Mouse (Mus musculus) lung, adult 2 months (tissue): Measurements from ENCODE around the gene Pnldc1. TPM values are rescaled to one million over a fixed set of nuclear protein-coding genes. Genes with fewer than 3 reads are reported as not detected.
"Not testable (repeated sequence)": the region's sequence is repeated elsewhere in the genome, so short reads cannot be mapped to it uniquely, and the experiment has no call there.

Source experiments
- DNase-seq: peaks from one replicate; pipeline ENCODE4 v3.0.0; 2022
- H3K4me1 ChIP-seq: fragments of 200-500 bp; 2 replicates; pipeline ENCODE4 v1.6.1; 2011; ENCODE audit warnings: low read length; ENCODE audit not compliant: control insufficient read depth, insufficient read depth
- H3K4me3 ChIP-seq: fragments of 200-500 bp; replicated peaks from 2 replicates; pipeline ENCODE3; 2011; ENCODE audit warnings: low read depth, mild to moderate bottlenecking, control low read depth, low read length; ENCODE audit errors: extremely low read depth
- CTCF ChIP-seq: fragments of 200-500 bp; IDR thresholded peaks from 2 replicates; pipeline ENCODE4 v1.5.1; 2011; ENCODE audit warnings: mild to moderate bottlenecking, low read length, control low read depth; ENCODE audit not compliant: insufficient read depth
- POLR2A ChIP-seq: fragments of 200-500 bp; IDR thresholded peaks from 2 replicates; pipeline ENCODE4 v1.6.1; 2011; ENCODE audit warnings: low read depth, mild to moderate bottlenecking, control low read depth, low read length, borderline replicate concordance; ENCODE audit errors: extremely low read depth
- WGBS: fragments of 180-500 bp; shearing (Covaris S2); methylation state at CpG from one replicate; pipeline ENCODE4 v1.1.7; 2018; 5-methylcytosine and 5-hydroxymethylcytosine counted together
- polyA plus RNA-seq: library from polyadenylated mRNA; depleted of rRNA; stranded (reverse); fragments of >200 nt; gene quantifications from 2 replicates; pipeline ENCODE4 v1.2.3, GENCODE M21; 2012

Pnldc1 gene
- polyA plus RNA-seq, 1 experiment, result 1.9 TPM

DNA sequence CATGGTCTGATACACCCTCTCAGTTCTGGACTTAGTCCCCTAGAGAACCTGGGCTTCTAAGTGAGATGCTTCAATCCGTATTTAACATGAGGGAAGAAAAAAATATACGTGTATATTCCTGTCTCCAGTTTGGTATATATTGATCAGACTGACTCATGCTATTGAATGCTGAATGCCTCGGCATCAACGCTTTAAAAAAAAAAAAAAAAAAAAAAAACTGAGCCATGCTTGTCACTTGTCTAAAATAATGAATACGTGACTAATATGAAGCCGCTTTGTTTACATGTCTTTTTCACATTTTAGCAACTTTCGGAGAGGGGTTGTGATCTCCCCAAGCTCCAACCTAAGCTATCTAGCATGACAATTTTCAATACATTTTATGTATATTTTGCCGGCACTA lies 361 bp upstream of the Pnldc1 start:
- DNase-seq, result no peak
- WGBS, result 87% methylated on average over 8 of the region's 8 CpGs
- no peak for TF ChIP-seq POLR2A
- no peak for TF ChIP-seq CTCF
- Histone ChIP-seq H3K4me1 (no peaks in the 10 kb centered on the region; the same call in 1 of the 2 replicates), H3K4me3 (no peak overlapping the region)

GRCm38 (mm10) chr17:12906436-12906835 lies 3.6 kb downstream of the Pnldc1 start:
- Histone ChIP-seq H3K4me3 (no peak overlapping the region), H3K4me1 (no peaks in the 10 kb centered on the region)
- TF ChIP-seq POLR2A (no peak), CTCF (no peak)
- 83% methylated on average over 9 of the region's 9 CpGs for WGBS
- DNase-seq, result no peak

DNA sequence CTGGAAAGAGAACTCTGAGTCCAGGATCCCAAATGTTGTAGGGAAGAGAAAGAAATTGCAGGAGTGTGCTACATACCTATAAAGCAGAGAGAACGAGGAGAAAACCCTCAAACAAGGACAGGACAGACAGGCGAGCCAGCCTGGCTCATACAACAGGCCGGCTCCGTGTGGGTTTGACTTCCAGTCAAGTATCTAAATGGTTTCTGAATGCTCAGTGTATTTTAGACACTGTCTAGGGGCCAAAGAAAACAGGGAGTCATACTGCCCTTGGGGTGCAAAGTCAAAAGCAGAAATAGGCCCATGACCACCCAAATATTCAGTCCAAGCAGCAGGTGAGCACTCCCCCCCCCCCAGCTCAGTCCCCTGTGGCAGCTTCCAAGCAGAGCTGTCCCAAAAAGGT lies 4.2 kb downstream of the Pnldc1 start:
- Histone ChIP-seq H3K4me3 (no peak overlapping the region), H3K4me1 (no peaks in the 10 kb centered on the region)
- no peak for DNase-seq
- TF ChIP-seq CTCF (no peak), POLR2A (no peak)
- WGBS, result 81% methylated on average over 4 of the region's 4 CpGs

GRCm38 (mm10) chr17:12904349-12904748 lies 5.7 kb downstream of the Pnldc1 start:
- 68% methylated on average over 1 of the region's 1 CpGs for WGBS
- TF ChIP-seq POLR2A (no peak), CTCF (no peak)
- H3K4me3 ChIP-seq, result no peak overlapping the region
- H3K4me1 ChIP-seq, result no peaks in the 10 kb centered on the region
- no peak for DNase-seq

DNA sequence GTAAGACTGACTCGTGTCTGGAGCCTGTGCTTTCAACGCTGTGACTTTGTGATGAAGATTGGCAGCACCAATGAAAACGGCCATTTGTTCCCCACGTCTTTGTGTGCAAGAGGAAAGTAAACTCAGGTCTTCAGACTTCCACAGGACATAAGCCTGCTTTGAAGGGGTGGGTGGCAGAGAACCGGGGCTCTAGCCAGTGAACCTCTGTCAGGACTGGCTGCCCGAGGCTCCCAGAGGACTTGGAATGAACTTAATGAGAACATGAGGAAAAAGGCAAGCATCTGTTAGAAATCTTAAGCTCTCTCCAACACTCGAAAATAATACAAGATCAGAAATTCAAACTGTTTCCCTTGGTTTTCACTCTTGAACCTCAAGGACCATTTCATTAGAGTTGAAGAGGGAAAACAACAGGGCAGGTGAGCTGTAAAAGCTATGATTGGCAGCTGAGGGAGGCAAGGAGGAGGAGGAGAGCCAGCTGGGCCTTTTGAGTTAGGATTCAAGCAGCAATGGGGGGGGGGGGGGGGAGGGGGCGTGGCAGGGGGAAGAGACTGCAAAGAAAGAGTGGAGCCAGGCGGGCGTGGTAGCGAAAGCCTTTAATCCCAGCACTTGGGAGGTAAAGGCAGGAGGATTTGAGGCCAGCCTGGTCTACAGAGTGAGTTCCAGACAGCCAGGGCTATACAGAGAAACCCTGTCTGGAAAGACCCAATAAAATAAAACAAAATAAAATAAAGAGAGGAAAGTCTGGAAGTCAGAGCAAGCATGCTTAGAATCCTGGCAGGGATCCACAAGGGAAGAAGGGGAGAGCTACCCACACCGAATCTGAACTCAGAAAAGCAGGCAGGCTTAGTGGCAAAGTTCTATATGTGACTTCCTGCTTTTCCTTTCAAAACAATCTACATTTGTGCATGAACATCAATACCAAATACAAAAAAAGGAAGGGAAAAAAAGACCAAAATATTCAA lies 6.4 kb downstream of the Pnldc1 start:
- DNase-seq, result peak; percentile 35

GRCm38 (mm10) chr17:12902291-12902690 lies 7.7 kb downstream of the Pnldc1 start:
- no peak overlapping the region for H3K4me3 ChIP-seq
- TF ChIP-seq POLR2A, result no peak
- TF ChIP-seq CTCF, result no peak
- whole genome bisulfite sequencing, result 74% methylated on average over 6 of the region's 6 CpGs
- no peak for DNase-seq
- H3K4me1 ChIP-seq, result no peaks in the 10 kb centered on the region

More for the DNA sequence above, 6.4 kb downstream of the Pnldc1 start:
- Histone ChIP-seq H3K4me1 (no peaks in the 10 kb centered on the region), H3K4me3 (no peak overlapping the region)
- WGBS, result 59% methylated on average over 11 of the region's 12 CpGs
- TF ChIP-seq CTCF, result no peak
- no peak for TF ChIP-seq POLR2A

DNA sequence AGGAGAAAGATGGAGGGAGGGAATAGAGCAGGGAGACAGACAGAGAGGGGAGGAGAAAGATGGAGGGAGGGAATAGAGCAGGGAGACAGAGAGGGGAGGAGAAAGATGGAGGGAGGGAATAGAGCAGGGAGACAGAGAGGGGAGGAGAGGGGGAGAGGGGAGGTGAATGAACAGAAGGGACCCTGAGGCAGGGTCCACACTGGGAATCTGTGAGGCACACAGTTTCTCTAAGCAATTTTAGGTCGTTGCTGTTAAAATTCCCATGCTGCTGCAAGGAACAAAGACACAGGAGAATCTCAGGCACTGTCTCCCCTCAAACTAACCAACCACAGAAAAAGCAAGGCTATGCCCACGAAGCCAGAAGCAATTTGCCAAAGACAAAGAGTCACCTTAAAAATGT lies 11.4 kb downstream of the Pnldc1 start:
- H3K4me1 ChIP-seq, DNase-seq, H3K4me3 ChIP-seq: not testable (repeated sequence)
- WGBS, result 49% methylated on average over 2 of the region's 2 CpGs

DNA sequence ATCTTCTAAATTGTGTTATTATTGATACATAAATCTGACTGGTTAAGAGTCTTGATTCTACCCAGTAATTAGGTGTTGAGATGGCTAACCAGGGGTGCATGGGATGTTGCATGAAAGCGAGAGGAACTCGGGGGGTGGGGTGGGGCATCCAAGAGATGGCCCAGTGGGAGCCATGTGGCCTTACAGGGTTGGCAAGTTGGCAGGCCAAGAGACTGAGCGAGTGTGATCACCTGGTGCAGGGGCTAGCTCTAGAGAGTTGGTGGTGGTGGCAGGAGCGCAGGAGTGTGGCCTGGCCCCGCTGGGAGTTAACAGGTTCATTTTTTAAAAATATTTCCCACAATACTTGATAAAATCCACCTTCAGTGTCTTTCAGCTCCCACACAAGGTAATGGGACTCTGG lies 12.4 kb downstream of the Pnldc1 start:
- no peak for DNase-seq
- H3K4me3 ChIP-seq, result no peak overlapping the region
- H3K4me1 ChIP-seq, result no peaks in the 10 kb centered on the region
- 92% methylated on average over 5 of the region's 5 CpGs for WGBS
- TF ChIP-seq POLR2A (no peak), CTCF (no peak)

GRCm38 (mm10) chr17:12892033-12892432 lies 18.0 kb downstream of the Pnldc1 start:
- WGBS, result 82% methylated on average over 9 of the region's 9 CpGs

DNA sequence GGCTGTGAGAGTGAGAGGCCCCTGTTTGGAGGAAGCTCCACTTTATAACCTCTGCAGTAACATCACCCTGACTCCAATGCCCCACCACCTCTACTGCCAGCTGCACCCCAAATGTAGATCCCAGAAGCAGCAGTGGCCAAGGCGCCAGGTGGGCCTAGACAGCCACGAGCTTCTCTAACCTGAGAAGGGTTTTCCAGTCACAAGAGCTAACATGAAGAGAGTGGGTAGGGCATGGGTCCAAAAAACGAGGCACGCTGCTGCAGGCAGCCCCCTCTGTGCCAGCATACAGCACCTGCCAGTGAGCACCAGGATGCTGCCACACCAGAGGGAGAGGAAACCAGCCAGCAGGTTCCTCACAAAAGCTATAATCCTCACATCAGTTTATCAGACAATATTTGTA lies 19.0 kb downstream of the Pnldc1 start:
- TF ChIP-seq POLR2A (no peak), CTCF (no peak)
- no peak for DNase-seq
- no peak overlapping the region for H3K4me3 ChIP-seq
- H3K4me1 ChIP-seq, result no peaks in the 10 kb centered on the region
- 77% methylated on average over 4 of the region's 4 CpGs for WGBS

More at GRCm38 (mm10) chr17:12892033-12892432, 18.0 kb downstream of the Pnldc1 start:
- no peaks in the 10 kb centered on the region for H3K4me1 ChIP-seq
- TF ChIP-seq CTCF (no peak), POLR2A (no peak)
- no peak overlapping the region for H3K4me3 ChIP-seq
- DNase-seq, result no peak
